Mouse (Mus musculus) erythroblast, embryonic 14.5 days (primary cell): ENCODE measurements around the gene Slc15a2. TPM values are rescaled to one million over a fixed set of nuclear protein-coding genes. Genes with fewer than 3 reads are reported as not detected.

Experiments
- H3K27me3 ChIP-seq: 2 replicates; pipeline ENCODE4 v1.6.1; 2012; ENCODE audit warnings: inconsistent platforms; ENCODE audit not compliant: control insufficient read depth
- H3K36me3 ChIP-seq: 2 replicates; pipeline ENCODE4 v1.6.1; 2012; ENCODE audit warnings: mild to moderate bottlenecking, inconsistent platforms; ENCODE audit not compliant: control insufficient read depth
- H3K4me1 ChIP-seq: 2 replicates; pipeline ENCODE4 v1.6.1; 2012; ENCODE audit warnings: inconsistent platforms; ENCODE audit not compliant: control insufficient read depth
- H3K4me3 ChIP-seq: replicated peaks from 2 replicates; pipeline ENCODE3; 2012; ENCODE audit warnings: moderate library complexity, mild to moderate bottlenecking, inconsistent platforms
- H3K9me3 ChIP-seq: 2 replicates; pipeline ENCODE4 v1.6.1; 2012; ENCODE audit warnings: low read length, inconsistent platforms, mixed read lengths; ENCODE audit not compliant: control insufficient read depth
- GATA1 ChIP-seq: IDR thresholded peaks from 2 replicates; pipeline ENCODE4 v1.6.1; 2012; ENCODE audit warnings: low read length, inconsistent platforms, mixed read lengths
- TAL1 ChIP-seq: IDR thresholded peaks from 3 replicates; pipeline ENCODE4 v1.6.1; 2012; ENCODE audit warnings: low read length, inconsistent platforms, mixed read lengths
- polyA plus RNA-seq: library from polyadenylated mRNA; stranded (reverse); fragments of >175 nt; gene quantifications from 2 replicates; pipeline ENCODE4 v1.2.3, GENCODE M21; 2012

Gene Slc15a2
- polyA plus RNA-seq, 1 experiment = not detected

DNA sequence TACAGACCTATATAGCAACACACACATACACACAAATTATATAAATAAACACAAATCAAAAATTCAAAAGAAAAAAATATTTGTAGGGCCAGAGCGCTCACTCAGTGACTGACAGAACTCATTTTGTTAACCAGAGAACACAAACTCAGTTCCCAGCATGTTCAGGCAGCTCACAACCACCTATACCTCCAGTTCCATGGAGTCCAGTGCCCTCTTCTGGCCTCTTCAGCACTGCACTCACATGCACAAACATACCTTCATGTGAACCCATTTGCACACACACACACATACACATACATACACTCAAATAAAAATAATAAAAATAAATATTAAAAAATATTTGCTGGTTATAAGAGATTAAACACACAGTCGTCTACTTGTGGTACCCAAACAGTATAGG is 74.0 kb downstream of the Slc15a2 start:
- no peaks in the 10 kb centered on the region for H3K27me3 ChIP-seq
- TF ChIP-seq TAL1 = no peak
- TF ChIP-seq GATA1 = no peak
- no peaks in the 10 kb centered on the region for H3K36me3 ChIP-seq
- no peaks in the 10 kb centered on the region for H3K4me1 ChIP-seq
- no peak overlapping the region for H3K4me3 ChIP-seq
- H3K9me3 ChIP-seq = no peaks in the 10 kb centered on the region

DNA sequence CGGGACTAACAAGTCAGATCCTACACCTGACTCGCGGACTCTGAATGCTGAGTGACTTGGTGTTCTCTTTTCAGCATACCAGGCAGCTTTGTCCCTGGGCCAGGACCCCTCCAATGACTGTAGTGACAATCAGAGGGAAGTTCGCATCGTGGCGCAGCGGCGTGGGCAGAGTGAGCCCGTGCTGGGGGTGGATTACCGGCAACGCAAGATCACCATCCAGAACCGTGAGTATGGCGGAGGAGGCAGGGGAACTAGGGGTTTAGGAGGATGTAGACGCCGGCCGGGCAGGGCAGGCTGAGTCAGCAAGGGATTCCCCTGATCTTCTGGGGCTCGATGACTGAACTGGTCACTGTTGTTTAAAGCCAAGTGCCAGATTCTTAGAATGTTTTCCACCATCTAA is 75.4 kb downstream of the Slc15a2 start:
- Histone ChIP-seq H3K27me3 (no peaks in the 10 kb centered on the region), H3K4me3 (no peak overlapping the region), H3K9me3 (no peaks in the 10 kb centered on the region), H3K36me3 (no peaks in the 10 kb centered on the region), H3K4me1 (no peaks in the 10 kb centered on the region)
- TF ChIP-seq TAL1 (no peak), GATA1 (no peak)

DNA sequence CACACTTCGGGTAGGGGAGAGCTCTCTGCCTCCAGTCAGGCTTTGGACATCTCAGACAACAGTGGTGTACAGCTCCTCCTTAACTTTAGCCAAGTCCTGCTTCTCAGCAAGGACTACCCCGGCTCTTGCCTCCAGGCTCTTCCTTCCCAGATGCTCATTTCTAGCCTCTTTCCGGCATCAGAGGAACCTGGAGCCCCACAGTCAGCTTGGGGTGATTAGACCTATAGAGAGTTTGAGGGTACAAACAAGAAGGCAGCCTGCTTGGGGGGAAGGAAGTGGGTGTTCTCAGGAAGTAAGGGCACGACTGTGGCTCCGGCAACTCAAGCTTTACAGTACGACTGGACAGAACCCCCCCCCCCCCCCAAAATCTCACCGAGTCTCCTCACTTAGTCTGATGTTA is 76.0 kb downstream of the Slc15a2 start:
- Histone ChIP-seq H3K4me1 (no peaks in the 10 kb centered on the region), H3K4me3 (no peak overlapping the region), H3K36me3 (no peaks in the 10 kb centered on the region), H3K9me3 (no peaks in the 10 kb centered on the region), H3K27me3 (no peaks in the 10 kb centered on the region)
- no peak for TF ChIP-seq GATA1
- TF ChIP-seq TAL1 = no peak

GRCm38 (mm10) chr16:36707702-36708423 is 76.9 kb downstream of the Slc15a2 start:
- Histone ChIP-seq H3K27me3 (no peaks in the 10 kb centered on the region), H3K4me1 (no peaks in the 10 kb centered on the region), H3K4me3 (no peak overlapping the region), H3K36me3 (no peaks in the 10 kb centered on the region), H3K9me3 (no peaks in the 10 kb centered on the region)
- TF ChIP-seq TAL1 (no peak), GATA1 (no peak)

GRCm38 (mm10) chr16:36700484-36700883 is 84.3 kb downstream of the Slc15a2 start:
- no peaks in the 10 kb centered on the region for H3K4me1 ChIP-seq
- no peak for TF ChIP-seq TAL1
- H3K27me3 ChIP-seq = no peaks in the 10 kb centered on the region
- H3K36me3 ChIP-seq = no peaks in the 10 kb centered on the region
- no peaks in the 10 kb centered on the region for H3K9me3 ChIP-seq
- H3K4me3 ChIP-seq = no peak overlapping the region

Other genes with a start within 250 kb of the Slc15a2 start
- gene Casr, start 222.8 kb downstream of the Slc15a2 start, polyA plus RNA-seq = not detected in 2 replicates
- gene Cd86, start 118.9 kb downstream of the Slc15a2 start, polyA plus RNA-seq = not detected in 2 replicates
- gene Ildr1, start 91.0 kb downstream of the Slc15a2 start, polyA plus RNA-seq = not detected in 2 replicates
- gene Iqcb1, start 43.4 kb upstream of the Slc15a2 start, polyA plus RNA-seq = 0.08 and 0.23 TPM in 2 replicates
- gene Eaf2, start 90.0 kb upstream of the Slc15a2 start, polyA plus RNA-seq = 0.04 TPM in 1 of 2 replicates, not detected in the other
- gene Golgb1, start 90.2 kb upstream of the Slc15a2 start, polyA plus RNA-seq = 1.5 and 2.3 TPM in 2 replicates
- 0.62 and 0.92 TPM in 2 replicates for gene Hcls1, start 150.0 kb upstream of the Slc15a2 start, polyA plus RNA-seq
- gene Fbxo40, start 205.5 kb upstream of the Slc15a2 start, polyA plus RNA-seq = not detected in 2 replicates
- gene Polq, start 226.8 kb upstream of the Slc15a2 start, polyA plus RNA-seq = 0.44 and 0.76 TPM in 2 replicates